Mouse (Mus musculus) layer of hippocampus, postnatal 14 days (tissue): ENCODE measurements around the gene Cyb5r1. TPM values are rescaled to one million over a fixed set of nuclear protein-coding genes. Genes with fewer than 3 reads are reported as not detected.

ENCODE experiments used
- DNase-seq, 2 experiments: peaks; one replicate each; pipeline ENCODE4 v3.0.0; 2021 to 2022; ENCODE audit warnings: low spot score in 2 of 2, mixed read lengths in 1 of 2
- total RNA-seq, 2 experiments: library from RNA; stranded (reverse); gene quantifications; 2 replicates each; pipeline ENCODE4 v1.2.3; 2021

Gene Cyb5r1
- total RNA-seq, 2 experiments from 2014 or later, result 24.0 to 31.4 TPM

DNA sequence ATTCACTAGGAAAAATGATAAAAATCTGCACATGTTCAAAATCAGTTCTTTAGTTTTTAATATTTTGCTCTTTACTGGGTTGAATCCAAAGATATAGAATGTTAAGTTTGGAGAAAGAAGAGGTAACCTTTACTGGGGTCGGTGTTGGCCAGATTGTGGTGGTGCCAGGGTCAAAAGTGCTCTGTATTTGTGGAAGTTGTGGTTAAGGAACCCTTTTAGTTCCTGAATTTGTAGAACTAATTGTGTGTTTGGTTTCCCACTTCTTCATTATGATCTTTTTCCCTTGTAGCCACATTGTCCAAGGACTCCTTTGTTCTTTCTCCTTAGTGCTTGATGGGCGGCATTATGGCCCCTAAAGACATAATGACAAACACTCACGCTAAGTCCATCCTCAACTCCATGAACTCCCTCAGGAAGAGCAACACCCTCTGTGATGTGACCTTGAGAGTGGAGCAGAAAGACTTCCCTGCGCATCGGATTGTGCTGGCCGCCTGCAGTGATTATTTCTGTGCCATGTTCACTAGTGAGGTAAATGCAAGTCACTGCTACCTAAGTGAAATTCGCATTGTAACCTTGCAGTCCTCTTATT lies 52.9 kb downstream of the Cyb5r1 start:
- DNase-seq, result no peak

DNA sequence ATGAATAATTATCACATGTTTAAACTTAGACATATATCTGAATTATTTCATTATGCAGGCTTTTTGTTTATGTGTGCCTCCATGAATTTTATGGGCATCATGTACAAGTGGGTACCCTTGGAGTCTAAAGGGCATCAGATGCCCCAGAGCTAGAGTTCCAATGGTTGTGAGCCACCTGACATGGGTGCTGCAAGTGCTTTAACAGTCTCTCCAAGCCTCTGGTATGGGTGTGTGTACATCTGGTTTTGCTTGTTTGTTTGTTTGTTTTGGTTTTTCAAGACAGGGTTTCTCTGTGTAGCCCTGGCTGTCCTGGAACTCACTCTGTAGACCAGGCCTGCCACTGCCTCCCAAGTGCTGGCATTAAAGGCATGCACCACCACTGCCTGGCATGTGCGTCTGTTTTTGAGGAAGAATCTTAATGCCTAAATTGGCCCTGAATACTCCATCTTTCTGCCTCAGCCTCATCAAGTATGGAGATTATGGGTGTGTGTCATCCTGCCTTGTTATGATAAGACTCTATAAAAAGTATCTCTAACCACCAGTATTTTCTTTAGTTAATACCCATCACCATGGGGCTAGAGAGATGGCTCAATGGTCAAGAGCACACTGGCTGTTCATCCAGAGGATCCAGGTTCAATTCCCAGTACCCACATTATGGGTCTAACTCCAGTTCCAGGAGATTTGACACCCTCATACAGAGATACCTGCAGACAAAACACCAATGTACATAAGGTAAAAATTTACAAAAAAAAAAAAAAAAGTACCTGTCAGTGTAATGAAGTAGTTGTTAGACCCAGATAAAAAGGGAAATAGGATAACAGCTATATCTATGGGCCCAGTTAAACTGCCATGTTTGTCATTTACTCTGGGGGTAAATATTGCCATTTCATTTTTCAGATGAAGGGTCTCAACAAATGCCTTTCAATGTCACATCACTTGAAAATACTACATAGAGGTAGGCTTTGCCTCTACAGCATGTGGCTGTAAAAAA lies 55.2 kb downstream of the Cyb5r1 start:
- no peak for DNase-seq

Other genes starting within 250 kb of the Cyb5r1 start
- 1 to 10 TPM; 8.0 to 8.5 TPM for gene Chil1, start 223.4 kb upstream of the Cyb5r1 start, total RNA-seq
- gene Mybph, start 212.1 kb upstream of the Cyb5r1 start, total RNA-seq, result under 1 TPM in 1 of 2 experiments, not detected in 1; 0.18 TPM
- gene Adora1, start 170.1 kb upstream of the Cyb5r1 start, total RNA-seq, result 100 to 1,000 TPM; 213 to 218 TPM
- not detected for gene Myog, start 115.6 kb upstream of the Cyb5r1 start, total RNA-seq
- 10 to 100 TPM; 82.3 to 86.7 TPM for gene Ppfia4, start 72.6 kb upstream of the Cyb5r1 start, total RNA-seq
- gene Tmem183a, start 43.6 kb upstream of the Cyb5r1 start, total RNA-seq, result 10 to 100 TPM; 80.0 to 84.3 TPM
- gene 4933406M09Rik, start 19.6 kb upstream of the Cyb5r1 start, total RNA-seq, result not detected
- gene Adipor1, start 9.8 kb downstream of the Cyb5r1 start, total RNA-seq, result 10 to 100 TPM; 62.2 to 64.1 TPM
- gene Klhl12, start 50.0 kb downstream of the Cyb5r1 start, total RNA-seq, result 10 to 100 TPM; 37.2 to 41.5 TPM
- gene Rabif, start 89.1 kb downstream of the Cyb5r1 start, total RNA-seq, result 10 to 100 TPM; 26.7 to 27.8 TPM
- under 1 TPM in 1 of 2 experiments, not detected in 1; 0.38 TPM for gene Mgat4e, start 144.1 kb downstream of the Cyb5r1 start, total RNA-seq
- gene Kdm5b, start 154.6 kb downstream of the Cyb5r1 start, total RNA-seq, result 10 to 100 TPM; 69.7 to 74.6 TPM
- gene Syt2, start 241.1 kb downstream of the Cyb5r1 start, total RNA-seq, result 10 to 100 TPM; 21.2 to 21.9 TPM